Mouse (Mus musculus) erythroblast, embryonic 14.5 days (primary cell): ENCODE measurements around the gene Cpt1c.

Source experiments
- GATA1 ChIP-seq: IDR thresholded peaks from 2 replicates; pipeline ENCODE4 v1.6.1; 2012; ENCODE audit warnings: low read length, inconsistent platforms, mixed read lengths
- TAL1 ChIP-seq: IDR thresholded peaks from 3 replicates; pipeline ENCODE4 v1.6.1; 2012; ENCODE audit warnings: low read length, inconsistent platforms, mixed read lengths

- TF ChIP-seq GATA1 (no peak), TAL1 (no peak)
Observed at GRCm38 (mm10) chr7:44983944-44984832, 9.5 kb upstream of the Cpt1c start.
